Mouse (Mus musculus) lung, embryonic 14.5 days (tissue): ENCODE data around the gene Arl14. TPM values are rescaled to one million over a fixed set of nuclear protein-coding genes. Genes with fewer than 3 reads are reported as not detected.
A peak's percentile ranks its signal among the peaks of the same experiment; 100 is the strongest.

Source experiments
- ATAC-seq: fragments of 200-750 bp; cut with Nextera tagmentation; 2 replicates; pipeline ENCODE4 v1.8.0; 2017; ENCODE audit warnings: mild to moderate bottlenecking, moderate TSS enrichment, moderate library complexity; ENCODE audit not compliant: insufficient read depth
- DNase-seq: peaks from one replicate; pipeline ENCODE4 v3.0.0-alpha.2; 2015
- H3K27ac ChIP-seq: fragments of 300-500 bp; sonication (generic); 2 replicates; pipeline ENCODE4 v1.5.1; 2014; ENCODE audit warnings: low read depth, mild to moderate bottlenecking, moderate library complexity
- H3K27me3 ChIP-seq: fragments of 300-500 bp; sonication (generic); 2 replicates; pipeline ENCODE4 v1.6.1; 2014; ENCODE audit warnings: low read length, control low read depth; ENCODE audit not compliant: insufficient read depth
- H3K36me3 ChIP-seq: fragments of 300-500 bp; sonication (generic); 2 replicates; pipeline ENCODE4 v1.6.1; 2014; ENCODE audit warnings: control low read depth; ENCODE audit not compliant: insufficient read depth
- H3K4me1 ChIP-seq: fragments of 300-500 bp; sonication (generic); 2 replicates; pipeline ENCODE4 v1.6.1; 2014; ENCODE audit warnings: antibody characterized with exemption, control low read depth; ENCODE audit not compliant: insufficient read depth
- H3K4me2 ChIP-seq: fragments of 300-500 bp; sonication (generic); 2 replicates; pipeline ENCODE4 v1.6.1; 2014; ENCODE audit warnings: mild to moderate bottlenecking
- H3K4me3 ChIP-seq: fragments of 300-500 bp; sonication (generic); 2 replicates; pipeline ENCODE4 v1.5.1; 2014; ENCODE audit warnings: low read depth, low read length
- H3K9ac ChIP-seq: fragments of 300-500 bp; sonication (generic); 2 replicates; pipeline ENCODE4 v1.6.1; 2014
- H3K9me3 ChIP-seq: fragments of 300-500 bp; sonication (generic); 2 replicates; pipeline ENCODE4 v1.6.1; 2016; ENCODE audit warnings: low read depth, low read length, control low read depth
- CTCF ChIP-seq: IDR thresholded peaks from 2 replicates; pipeline ENCODE4 v1.5.1; 2016; ENCODE audit warnings: antibody characterized with exemption, low read depth
- WGBS: fragments of 180-500 bp; shearing (Covaris S2); extraction: QIAGEN DNeasy Blood & Tissue Kit; methylation state at CpG from one replicate; pipeline ENCODE4 v1.1.7; 2014; 5-methylcytosine and 5-hydroxymethylcytosine counted together
- polyA plus RNA-seq: library from polyadenylated mRNA; unstranded; fragments of >200 nt; fragmentation: Nextera tagmentation; extraction: Ambion mirVana; gene quantifications from 2 replicates; pipeline ENCODE4 v1.2.1, GENCODE M21; 2014

The Arl14 gene
- polyA plus RNA-seq, 1 experiment from 2014 or later: 1.8 TPM

DNA sequence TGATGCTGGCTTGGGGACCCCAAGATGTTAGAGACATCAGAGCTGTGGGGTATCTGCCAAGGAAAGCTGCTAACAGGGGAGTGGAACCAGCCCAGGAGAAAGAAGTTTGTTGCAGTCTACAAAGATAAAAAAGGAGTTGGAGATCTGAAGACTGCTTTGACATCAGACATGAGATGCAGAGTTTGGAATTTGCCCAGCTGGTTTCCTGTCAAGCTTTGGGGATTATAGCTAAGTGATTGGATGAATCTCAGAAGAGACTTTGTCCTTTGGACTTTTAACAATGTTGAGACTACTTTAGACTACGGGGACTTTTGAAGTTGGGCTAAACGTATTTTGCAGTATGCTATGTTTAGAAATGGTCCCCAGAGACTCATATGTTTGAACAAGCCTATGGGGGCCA, 21.0 kb upstream of the Arl14 start:
- no peak overlapping the region for H3K9ac ChIP-seq
- H3K27me3 ChIP-seq: no peaks in the 10 kb centered on the region
- no peaks in the 10 kb centered on the region for H3K36me3 ChIP-seq
- no peak overlapping the region for H3K4me3 ChIP-seq
- ATAC-seq (no peak), DNase-seq (no peak)
- no peaks in the 10 kb centered on the region for H3K9me3 ChIP-seq
- H3K4me1 ChIP-seq: 0 out of 2 replicates have a peak, but pooled peaks cover 3% of the 10 kb centered on the region
- no peak overlapping the region for H3K27ac ChIP-seq
- WGBS: 51% methylated on average over 2 of the region's 2 CpGs
- no peak overlapping the region for H3K4me2 ChIP-seq
- TF ChIP-seq CTCF: no peak

DNA sequence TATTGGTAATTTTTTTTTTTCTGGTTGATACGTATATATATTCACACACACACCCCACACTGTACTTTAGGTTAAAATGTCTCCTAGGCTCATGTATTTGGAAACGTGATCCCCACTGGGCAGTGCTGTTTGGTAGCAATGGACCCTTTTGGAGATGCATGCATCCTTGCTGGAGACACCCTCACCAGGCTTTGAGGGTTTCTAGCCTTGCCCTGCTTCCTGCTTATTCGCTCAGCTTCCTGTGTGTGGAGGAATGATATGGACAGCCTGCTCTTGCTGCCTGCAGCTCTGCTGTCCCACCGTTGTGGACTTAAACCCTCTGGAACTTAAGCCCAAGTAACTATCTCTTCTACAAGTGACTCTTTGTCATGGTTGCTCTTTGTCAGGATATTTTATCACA, 19.3 kb upstream of the Arl14 start:
- ATAC-seq (no peak), DNase-seq (no peak)
- 0 out of 2 replicates have a peak, but pooled peaks cover 3% of the 10 kb centered on the region for H3K4me1 ChIP-seq
- H3K36me3 ChIP-seq: no peaks in the 10 kb centered on the region
- no peaks in the 10 kb centered on the region for H3K27me3 ChIP-seq
- no peak overlapping the region for H3K4me3 ChIP-seq
- no peak for TF ChIP-seq CTCF
- no peak overlapping the region for H3K27ac ChIP-seq
- H3K4me2 ChIP-seq: no peak overlapping the region
- 61% methylated on average over 4 of the region's 4 CpGs for WGBS
- no peaks in the 10 kb centered on the region for H3K9me3 ChIP-seq
- H3K9ac ChIP-seq: no peak overlapping the region

DNA sequence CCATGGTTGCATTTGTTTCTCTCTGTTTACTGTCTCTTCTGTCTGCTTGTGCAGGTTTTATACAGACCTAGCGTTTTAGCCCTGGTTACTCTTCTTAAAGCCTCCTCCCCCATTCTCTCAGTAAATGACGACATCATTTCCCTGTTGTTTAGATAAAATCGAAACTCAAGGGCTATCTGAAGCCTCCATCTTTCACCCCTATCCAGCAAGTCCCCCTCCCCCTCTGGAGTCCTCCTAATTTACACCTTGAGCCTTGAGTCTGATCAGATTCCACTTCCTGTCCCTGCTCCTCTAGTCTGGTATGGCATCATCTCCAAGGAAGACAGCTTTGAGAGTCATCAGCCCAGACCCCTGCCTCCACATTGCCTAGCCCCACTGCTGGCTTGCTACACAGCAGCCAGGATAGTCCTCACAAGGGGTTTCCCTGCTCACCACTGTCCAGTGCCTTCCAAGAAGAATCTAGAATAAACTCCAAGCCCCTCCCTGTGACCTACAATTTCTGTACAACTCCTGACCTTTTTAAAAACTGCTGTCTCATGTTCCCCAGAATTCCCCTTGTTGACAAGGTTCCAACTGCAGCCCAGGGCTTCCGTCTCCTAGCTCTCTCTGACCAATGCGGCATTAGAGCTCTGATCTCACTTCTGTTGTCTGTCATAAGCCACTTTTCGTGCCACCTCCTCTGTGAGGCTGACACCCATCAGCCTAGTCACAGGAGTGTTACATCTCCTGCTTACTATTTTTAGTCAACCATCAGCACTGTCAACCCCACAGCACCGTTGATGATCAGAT, 16.8 kb upstream of the Arl14 start:
- DNase-seq: peak; percentile 39
- Histone ChIP-seq H3K4me2 (no peak overlapping the region), H3K4me3 (no peak overlapping the region), H3K9me3 (no peaks in the 10 kb centered on the region), H3K27me3 (no peaks in the 10 kb centered on the region), H3K9ac (no peak overlapping the region), H3K4me1 (0 out of 2 replicates have a peak, but pooled peaks cover 3% of the 10 kb centered on the region), H3K27ac (no peak overlapping the region), H3K36me3 (no peaks in the 10 kb centered on the region)
- ATAC-seq: peak; percentile 41; the same call in 1 of the 2 replicates
- no peak for TF ChIP-seq CTCF
- WGBS: 32% methylated on average over 7 of the region's 7 CpGs

DNA sequence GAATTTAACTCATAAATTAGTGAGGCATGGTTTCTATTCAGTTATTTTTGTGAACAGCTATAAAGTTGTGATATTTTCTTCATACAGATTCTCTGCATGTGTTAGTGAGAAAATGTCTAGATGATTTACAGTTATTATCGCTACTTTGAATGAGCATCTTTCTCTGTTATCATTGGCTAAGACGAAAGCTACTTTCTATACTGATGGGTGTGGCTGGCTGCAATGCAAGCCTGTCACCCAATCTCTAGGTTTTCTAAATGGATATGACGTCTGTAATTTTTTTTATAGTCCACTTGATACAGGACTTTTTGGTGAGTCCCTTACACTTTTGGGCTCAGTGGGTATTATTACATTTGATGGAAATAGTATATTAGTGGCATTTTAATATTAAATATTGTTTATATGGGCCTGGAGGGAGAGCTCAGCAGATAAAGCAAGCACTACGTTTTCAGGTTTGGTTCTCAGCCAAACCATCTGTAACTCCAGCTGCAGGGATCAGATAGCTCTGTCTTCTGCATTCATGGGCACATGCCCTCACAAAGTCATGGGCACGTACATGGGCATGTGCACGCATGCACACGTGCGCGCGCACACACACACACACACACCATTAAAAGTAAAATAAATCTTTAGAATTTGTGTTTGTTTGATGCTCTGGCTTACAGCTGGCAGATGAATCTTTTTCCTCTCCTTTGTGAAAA, 15.9 kb upstream of the Arl14 start:
- no peak overlapping the region for H3K9ac ChIP-seq
- no peaks in the 10 kb centered on the region for H3K9me3 ChIP-seq
- no peak for TF ChIP-seq CTCF
- ATAC-seq: no peak
- 72% methylated on average over 10 of the region's 10 CpGs for WGBS
- no peak for DNase-seq
- H3K27ac ChIP-seq: no peak overlapping the region
- H3K36me3 ChIP-seq: no peaks in the 10 kb centered on the region
- no peak overlapping the region for H3K4me3 ChIP-seq
- 0 out of 2 replicates have a peak, but pooled peaks cover 3% of the 10 kb centered on the region for H3K4me1 ChIP-seq
- no peak overlapping the region for H3K4me2 ChIP-seq
- H3K27me3 ChIP-seq: no peaks in the 10 kb centered on the region

DNA sequence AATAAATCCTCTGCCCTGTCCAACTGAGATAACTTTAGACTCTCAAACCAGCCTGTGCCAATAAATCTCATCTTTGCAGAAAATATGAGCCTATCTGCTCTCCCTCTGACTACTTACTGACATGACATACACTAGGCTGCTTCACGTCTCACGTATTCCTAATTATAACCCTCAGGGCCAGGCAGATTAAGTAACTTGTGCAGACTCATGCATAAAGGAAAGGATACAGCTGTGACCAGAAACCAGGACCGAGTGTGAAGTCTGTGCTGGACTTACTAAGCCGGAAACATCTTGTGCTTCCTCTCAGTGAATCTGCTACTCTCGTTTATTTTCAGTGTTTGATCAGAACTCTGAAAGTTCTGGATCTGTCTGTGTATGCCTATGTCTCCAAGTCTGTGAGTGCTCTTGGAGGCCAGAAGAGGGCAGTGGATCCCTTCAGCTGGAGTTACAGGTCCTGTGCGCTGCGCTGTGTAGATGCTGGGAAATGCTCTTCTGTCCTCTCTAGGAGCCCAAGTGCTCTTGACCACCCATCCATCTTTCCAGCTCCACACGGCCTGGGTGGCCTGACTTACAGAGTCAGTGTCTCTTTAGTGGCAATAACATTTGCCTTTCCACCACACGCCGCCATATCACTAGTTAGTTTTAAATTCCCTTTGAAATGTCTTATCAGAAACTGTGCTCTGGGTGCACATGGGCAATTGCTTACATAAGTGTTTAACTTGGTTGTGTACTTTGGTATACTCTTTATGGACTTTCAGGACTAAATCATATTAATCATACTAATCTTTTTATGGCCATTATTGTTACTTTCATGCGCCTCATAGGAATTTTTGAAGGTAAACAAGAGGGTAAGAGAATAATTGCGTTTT, 13.5 kb upstream of the Arl14 start:
- H3K27ac ChIP-seq: no peak overlapping the region
- H3K4me1 ChIP-seq: 0 out of 2 replicates have a peak, but pooled peaks cover 3% of the 10 kb centered on the region
- no peak overlapping the region for H3K4me3 ChIP-seq
- no peaks in the 10 kb centered on the region for H3K36me3 ChIP-seq
- H3K4me2 ChIP-seq: no peak overlapping the region
- WGBS: 35% methylated on average over 12 of the region's 12 CpGs
- DNase-seq (peak; percentile 67), ATAC-seq (peak; percentile 84; the same call in 1 of the 2 replicates)
- H3K9ac ChIP-seq: no peak overlapping the region
- no peaks in the 10 kb centered on the region for H3K27me3 ChIP-seq
- TF ChIP-seq CTCF: peak; percentile 78
- H3K9me3 ChIP-seq: no peaks in the 10 kb centered on the region

DNA sequence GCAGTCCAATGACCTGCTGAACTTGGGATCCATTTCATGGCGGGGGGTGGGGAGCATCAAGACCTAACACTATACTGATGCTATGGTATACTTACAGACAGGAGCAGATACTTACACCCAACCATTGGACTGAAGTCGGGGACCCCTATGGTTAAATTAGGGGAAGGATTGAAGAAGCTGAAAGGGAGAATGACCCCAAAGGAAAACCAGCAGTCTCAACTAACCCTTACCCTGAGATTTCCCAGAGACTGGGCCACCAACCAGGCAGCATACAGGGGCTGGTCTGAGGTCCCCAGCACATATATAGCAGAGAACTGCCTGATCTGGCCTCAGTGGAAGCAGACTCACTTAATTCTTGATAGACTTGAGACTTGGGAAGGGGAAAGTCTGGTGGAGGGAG, 10.0 kb upstream of the Arl14 start:
- 85% methylated on average over 2 of the region's 2 CpGs for WGBS
- Histone ChIP-seq H3K9me3 (no peaks in the 10 kb centered on the region), H3K9ac (no peak overlapping the region), H3K4me3 (no peak overlapping the region), H3K36me3 (no peaks in the 10 kb centered on the region), H3K27ac (no peak overlapping the region), H3K4me1 (no peaks in the 10 kb centered on the region), H3K27me3 (no peaks in the 10 kb centered on the region), H3K4me2 (no peak overlapping the region)
- ATAC-seq: no peak
- DNase-seq: no peak
- no peak for TF ChIP-seq CTCF
